Mouse (Mus musculus) gastrocnemius, adult 18-20 months (tissue): ENCODE measurements around the gene Scgb1b19. TPM values are rescaled to one million over a fixed set of nuclear protein-coding genes. Genes with fewer than 3 reads are reported as not detected.
"Not testable (repeated sequence)": the region's sequence is repeated elsewhere in the genome, so short reads cannot be mapped to it uniquely, and the experiment has no call there.

Experiments
- DNase-seq: peaks from one replicate; pipeline ENCODE4 v3.0.0; 2021; ENCODE audit warnings: low spot score
- long read RNA-seq, 2 experiments: library from polyadenylated mRNA; stranded (forward); transcript quantifications; one replicate each; pipeline ENCODE4 v2.0.0; 2021
- total RNA-seq, 2 experiments: library from RNA; stranded (reverse); gene quantifications; 2 replicates each; pipeline ENCODE4 v1.2.3; 2021

Scgb1b19 gene
- not detected for total RNA-seq
- long read RNA-seq, experiment 1 = 0 reads
- long read RNA-seq, experiment 2 = 0 reads

DNA sequence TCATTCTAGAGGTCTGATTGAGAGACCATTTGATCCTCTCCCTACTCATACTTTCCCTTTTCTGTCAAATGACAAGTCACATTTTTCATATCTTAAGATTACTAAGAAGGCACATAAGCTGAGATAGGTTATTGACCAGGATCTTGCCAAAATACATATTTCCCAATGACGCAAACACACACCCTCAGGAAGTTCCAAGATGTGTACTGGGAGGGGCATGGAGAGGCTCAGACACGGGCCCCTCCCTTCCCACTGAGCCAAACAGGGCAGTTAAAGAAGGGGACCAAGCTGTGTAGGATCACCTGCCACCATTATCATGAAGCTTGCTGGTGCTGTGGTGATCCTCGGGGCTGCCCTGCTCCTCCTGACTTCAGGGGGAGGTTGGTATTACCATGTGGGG, at the start of gene Scgb1b19:
Gene Scgb1b19, plus strand, starts transcription at position 301 of the 400 bp plus-strand sequence.
- not testable (repeated sequence) for DNase-seq

DNA sequence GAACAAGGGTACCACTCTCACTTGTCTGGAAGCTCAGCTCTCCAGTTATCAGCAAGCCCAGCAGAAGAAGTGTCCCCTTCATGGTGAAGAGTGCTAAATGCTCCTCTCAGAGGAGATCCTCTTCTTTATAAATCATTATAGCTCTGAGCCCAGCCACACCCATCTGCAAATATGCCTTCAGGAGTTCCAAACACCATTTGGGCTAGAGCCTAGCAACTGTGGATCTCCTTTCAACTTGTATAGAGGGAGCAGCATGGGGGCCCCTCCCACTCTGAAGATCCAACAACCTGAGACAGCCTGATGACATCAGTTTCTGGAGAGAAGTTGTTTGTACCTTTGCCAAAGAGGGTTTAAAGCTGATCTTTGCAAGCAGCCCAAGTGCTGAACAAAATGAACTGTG, 6.9 kb upstream of the Scgb1b19 start, which contains the start of gene Scgb2b19:
Gene Scgb2b19, minus strand, starts transcription at position 101 of the 400 bp plus-strand sequence.
- DNase-seq = not testable (repeated sequence)

Other genes starting within 250 kb of the Scgb1b19 start
- not detected for gene Scgb2b17, start 230.7 kb upstream of the Scgb1b19 start, total RNA-seq
- not detected for gene Scgb1b17, start 223.8 kb upstream of the Scgb1b19 start, total RNA-seq
- not detected for gene Scgb2b18, start 113.4 kb upstream of the Scgb1b19 start, total RNA-seq
- gene Scgb1b18, start 101.7 kb upstream of the Scgb1b19 start, total RNA-seq = not detected
- gene Scgb2b19, start 7.0 kb upstream of the Scgb1b19 start, total RNA-seq = not detected
- gene Scgb2b20, start 79.0 kb downstream of the Scgb1b19 start, total RNA-seq = not detected
- gene Scgb1b20, start 85.9 kb downstream of the Scgb1b19 start, total RNA-seq = not detected
- not detected for gene Scgb2b21, start 233.2 kb downstream of the Scgb1b19 start, total RNA-seq